Mouse (Mus musculus): Measurements from ENCODE around the gene Brd3os.

The Brd3os gene

DNA sequence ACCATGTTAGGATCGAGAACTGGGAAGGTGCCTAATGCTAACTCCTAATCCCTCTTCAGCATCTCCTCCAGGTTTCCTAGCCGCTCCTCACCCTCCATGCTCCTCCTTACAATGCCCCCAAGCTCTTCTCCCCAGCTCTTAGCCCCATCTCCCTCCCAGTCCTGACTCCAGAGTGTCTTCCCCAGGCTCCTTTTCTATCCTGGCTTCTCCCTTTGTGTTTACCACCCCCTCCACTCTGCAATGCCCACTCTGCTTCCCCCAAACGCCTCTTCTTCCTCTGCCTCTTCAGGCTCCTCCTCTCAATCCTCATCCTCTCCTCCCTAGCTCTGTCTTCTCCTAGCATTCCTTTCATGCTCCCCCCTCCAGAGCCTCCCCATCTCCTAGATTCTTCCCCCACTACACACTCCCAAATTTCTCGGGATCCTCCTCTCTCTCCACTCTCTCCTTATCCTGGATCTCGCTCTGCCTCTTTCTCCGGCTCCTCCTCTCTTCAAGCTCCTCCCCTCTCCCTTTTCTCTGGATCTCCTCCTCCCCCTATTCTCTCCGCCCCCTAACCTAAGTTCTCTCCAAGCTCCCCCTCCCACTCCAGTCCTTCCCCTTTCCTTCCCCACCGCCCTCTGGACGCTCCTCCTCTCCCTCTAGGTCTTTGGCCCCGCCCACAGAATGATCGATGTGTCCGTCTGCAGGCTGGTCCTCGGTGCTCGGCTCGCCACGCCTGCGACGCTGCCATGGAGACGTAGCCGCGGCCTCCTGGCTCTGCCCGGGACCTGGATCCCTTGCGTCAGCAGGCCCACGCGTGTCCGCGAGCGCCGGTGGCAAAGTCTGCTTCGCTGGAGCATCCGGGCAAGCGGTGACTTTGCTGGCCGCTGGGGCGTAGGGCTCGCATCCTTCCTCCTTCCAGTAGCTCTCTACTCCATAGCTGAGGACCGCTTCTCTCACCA is at the start of gene Brd3os:
Brd3os (plus strand) TSS at position 558 of the 941 bp plus-strand sequence.
- DNase-seq (ENCODE audit: low read depth, low spot score), result peak; percentile 100

DNA sequence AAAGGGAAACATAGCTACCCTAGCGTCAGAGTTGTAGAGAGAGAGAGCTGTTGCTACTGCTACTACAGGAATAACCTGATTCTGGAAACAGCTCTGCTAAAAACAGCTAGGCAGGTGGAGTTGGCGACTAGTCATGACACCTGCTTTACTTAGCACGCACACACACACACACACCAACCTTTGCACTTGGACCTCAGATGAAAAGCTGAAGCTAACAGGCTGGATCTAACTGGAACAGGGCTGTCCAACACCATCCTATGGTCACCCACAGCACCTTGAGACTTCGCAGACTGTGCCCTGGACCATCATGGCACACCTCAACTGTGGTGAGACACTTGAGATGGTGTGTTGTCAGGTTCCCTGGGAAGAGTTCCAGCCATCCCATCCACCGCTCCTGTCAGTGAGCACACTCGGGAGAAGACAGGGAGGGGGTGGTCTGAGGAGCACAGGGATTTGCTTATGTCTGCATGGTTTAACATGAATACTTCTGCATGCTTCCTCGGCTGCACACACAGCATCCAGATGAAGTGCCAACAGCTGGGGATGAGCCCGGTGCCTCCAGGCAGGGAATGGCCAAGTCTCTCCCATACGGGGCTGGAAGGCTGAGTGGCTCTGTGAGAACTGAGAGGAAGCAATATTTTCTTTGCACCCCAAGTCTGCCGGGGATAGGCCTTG is 47.8 kb upstream of the Brd3os start:
- DNase-seq (ENCODE audit: low read depth, low spot score), result no peak

DNA sequence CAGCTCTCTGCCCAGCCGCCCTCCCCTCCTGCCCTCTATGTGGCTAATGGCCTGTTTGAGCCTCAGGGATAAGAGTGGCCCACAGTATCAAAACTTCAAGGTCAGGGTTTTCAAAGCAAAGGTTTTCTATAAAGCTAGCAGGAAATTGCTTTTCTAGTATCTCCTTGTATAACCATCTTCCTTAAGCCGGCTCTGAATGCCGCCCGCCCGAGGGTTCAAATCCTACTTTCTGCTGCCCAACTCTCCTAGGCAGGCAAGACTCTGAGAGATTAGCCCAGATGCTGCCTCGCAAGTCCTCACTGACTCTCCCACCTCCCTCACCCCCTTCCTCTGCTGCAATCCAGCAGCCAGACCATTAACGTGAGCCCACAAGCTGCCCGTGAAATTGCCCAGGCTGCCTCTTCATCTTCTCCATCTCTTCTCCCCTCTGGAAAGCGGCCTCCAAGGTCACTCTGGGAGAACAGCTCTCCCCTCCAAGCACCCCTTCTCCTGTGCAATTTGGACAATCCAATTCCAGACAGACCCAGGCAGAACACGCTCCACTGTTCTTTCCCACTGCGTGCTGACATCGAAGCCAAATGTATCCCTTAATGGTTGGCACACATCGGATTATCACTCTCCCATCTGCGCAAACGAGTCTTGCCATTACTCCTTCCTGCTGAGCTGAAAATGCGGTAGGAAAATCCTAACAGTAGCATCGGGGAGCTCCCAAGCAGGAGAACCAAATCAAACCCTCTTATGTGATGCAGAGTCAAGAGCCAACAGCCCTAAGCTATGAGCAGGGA is 45.3 kb upstream of the Brd3os start:
- DNase-seq (ENCODE audit: low read depth, low spot score), result no peak

DNA sequence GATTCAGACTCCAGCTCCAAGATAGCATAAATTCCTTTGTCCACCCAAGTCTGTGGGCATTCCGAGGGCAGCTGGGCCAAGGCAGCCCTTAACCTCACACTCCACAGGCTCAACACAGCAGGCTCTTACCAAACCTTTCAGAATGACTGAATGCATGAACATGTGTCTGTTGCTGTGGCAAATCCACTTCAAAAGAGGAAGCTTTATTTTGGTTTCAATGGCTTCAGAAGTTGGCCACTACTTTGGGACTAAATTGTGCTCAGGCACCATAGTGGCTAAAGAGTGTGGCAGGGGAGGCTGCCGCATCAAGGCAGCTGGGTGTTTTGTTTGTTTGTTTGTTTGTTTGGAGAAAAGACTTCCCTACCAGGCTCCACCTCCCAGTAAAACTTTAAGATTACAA is 42.0 kb upstream of the Brd3os start:
- DNase-seq (ENCODE audit: low read depth, low spot score), result no peak

DNA sequence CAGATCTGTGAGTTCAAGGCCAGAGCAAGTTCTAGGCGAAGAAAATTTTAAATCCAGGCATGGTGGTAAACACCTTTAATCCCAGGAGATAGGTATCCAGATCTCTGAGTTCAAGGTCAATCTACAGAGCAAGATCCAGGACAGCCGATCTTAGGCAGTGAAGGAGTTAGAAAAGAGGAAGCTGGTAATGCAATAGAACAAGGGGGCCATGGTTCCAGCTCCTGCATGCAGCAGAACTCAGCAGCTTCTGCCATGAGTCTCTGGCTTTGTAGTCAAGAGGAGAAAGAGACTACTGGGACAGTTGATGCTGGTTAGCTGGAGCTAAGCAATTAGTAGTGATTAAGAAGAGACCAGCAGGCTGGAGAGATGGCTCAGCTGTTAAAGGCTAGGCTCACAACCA is 40.6 kb upstream of the Brd3os start:
- DNase-seq (ENCODE audit: low read depth, low spot score), result no peak

DNA sequence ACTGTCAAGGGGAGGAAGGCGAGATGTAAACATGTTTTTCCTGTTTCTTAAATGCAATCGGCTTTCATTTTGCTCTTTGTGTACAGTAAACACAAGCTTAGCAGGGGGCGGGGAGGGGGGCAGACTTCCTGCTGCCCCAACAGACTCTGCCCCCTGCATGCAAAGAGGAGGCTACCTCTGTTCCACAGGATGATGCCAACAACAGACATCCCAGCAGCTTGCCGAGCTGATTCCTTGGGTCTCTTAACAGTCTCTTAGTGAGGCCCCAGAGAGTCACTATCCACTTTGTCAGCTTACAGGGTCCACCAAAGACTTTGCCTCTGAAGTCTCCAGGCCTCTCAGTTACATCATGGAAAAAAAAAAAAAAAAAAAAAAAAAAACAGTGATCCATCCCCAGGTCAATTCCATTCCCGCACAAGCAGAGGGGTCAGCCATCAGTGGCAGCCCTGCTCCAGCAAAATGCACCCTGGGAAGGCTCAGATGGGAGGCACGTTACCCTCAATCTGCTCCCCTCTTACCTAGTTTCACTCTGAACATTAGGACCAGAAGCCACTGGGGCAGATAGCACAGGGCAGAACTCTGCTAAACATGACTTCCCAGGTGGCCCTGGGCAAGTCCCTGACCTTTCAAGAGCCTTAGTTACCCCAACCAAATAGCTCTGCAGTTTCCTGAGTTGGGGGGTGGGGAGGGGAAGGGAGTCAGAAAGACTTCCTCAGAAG is 37.6 kb upstream of the Brd3os start:
- no peak for DNase-seq (ENCODE audit: low read depth, low spot score)

DNA sequence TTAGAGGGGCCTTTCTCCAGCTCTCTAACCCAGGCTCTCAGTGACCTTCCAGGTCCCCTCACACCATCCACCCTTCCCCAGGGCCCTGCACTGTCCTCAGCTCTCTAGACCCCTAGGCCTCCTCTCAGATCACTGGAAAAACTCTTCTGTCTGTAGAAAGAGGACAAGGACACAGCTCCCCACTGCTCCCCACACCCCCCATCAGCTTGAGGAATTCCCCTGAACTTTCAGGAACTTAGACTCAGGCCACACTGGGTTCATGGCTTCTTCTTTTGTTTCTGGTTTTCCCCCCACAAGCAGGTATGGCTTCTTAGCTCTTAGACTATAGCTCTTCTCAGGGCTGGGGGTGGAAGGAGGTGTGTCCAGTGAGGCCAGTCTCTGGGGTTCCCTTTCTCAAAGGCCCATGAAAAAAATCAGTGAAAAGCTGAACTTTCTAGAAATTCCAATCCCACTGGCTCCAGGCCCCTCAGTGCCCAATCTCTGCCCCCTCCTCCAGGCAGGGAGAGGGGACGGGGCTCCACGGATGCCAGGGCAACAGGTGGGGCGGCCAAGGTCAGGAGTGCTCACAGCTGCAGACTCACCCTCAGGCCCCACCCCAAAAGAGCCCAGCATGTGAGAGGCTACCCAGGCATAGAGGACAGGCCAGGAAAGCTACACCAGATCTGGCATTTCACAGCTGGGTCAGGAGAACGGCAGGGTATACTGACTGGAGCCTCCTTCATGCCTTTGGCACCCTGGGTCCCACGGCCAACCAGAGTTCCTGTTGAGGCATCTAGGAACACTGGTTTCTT is 36.8 kb upstream of the Brd3os start:
- no peak for DNase-seq (ENCODE audit: low read depth, low spot score)

DNA sequence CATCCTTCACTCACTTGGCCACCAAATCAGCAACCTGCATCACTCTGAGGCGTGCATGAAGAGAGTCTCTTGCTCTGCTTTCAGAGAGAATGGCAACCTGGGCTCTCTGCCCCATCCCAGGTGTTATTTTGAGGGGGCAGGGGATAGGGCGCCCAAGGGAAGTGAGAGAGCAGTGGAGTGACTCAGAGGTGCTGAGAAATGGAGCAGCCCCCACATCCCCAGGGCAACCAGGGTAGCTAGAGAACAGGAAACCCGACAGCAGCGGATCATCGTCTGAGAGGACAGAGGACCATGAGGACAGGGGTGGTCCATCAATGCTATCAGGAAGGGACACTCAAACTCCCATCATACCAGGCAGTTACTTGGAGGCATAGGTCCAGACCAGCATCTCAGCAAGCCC is 35.2 kb upstream of the Brd3os start:
- no peak for DNase-seq (ENCODE audit: low read depth, low spot score)

DNA sequence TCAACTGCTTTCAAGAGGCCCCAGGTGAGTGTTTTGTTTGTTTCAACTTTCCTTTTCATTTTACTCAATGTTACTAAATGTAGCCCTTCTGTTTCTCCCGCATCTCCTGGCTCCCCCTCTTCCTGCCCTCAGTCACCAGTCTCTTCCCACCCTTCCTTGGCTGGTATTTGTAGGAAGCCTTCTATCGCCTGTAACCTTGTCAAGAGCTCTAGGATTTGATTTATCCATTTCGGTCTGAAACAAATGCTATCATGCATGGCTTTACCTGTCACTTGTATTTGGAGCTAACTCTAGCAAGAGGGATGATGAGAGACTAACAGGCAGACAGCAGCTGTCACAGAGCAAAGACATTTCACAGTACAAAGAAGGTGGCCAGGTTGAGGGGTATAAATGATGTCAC is 33.9 kb upstream of the Brd3os start:
- no peak for DNase-seq (ENCODE audit: low read depth, low spot score)

DNA sequence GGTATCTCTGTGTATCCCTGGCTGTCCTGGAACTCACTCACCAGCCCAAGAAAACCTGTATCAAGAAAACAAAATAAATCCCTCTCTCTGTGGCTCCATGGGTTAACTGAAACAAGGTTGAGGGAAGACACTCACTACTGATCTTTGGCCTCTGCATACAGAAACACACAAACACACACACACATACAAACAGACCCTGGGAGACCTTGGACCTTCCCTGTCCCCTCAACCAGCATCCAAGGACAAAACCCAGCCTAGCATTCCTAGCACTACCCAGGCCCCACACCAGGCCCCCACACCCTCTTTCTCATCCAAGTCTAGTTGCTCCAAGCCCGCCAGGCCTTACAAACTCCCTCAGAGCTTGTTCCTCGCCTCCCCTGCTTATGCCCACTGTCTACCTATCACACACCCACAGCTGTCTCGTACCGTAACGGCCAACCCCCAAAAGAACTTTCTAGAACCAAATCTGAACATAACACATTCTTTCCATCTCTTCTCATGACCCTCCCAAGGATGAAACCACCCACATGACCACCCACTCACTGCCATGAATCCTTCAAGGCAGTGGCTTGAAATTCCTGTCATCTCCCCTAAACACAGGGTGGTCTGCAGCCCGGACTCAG is 31.5 kb upstream of the Brd3os start:
- DNase-seq (ENCODE audit: low read depth, low spot score), result no peak

DNA sequence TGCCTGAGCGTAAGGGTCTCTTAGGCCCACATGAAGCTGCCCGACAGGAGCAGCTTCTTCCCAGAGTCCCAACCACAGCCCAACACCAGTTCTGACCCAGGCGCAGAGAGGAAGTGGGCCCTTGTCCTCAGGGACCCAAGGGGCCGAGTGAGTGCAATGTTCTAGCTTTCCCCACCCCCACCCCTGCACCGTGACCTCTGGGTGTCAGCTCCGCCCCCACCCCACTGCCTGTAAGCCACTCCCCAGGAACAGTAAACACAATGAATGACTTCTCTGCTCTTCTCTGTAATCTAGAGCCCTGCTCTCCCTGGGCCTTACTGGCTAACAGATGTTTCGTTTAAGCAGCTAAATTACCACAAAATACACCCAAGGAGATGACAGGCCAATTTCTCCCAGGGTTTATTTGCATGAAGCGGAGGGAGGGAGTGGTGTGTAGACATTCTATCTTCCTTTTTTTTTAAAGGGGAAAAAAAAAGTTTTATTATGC is 30.4 kb upstream of the Brd3os start:
- no peak for DNase-seq (ENCODE audit: low read depth, low spot score)

DNA sequence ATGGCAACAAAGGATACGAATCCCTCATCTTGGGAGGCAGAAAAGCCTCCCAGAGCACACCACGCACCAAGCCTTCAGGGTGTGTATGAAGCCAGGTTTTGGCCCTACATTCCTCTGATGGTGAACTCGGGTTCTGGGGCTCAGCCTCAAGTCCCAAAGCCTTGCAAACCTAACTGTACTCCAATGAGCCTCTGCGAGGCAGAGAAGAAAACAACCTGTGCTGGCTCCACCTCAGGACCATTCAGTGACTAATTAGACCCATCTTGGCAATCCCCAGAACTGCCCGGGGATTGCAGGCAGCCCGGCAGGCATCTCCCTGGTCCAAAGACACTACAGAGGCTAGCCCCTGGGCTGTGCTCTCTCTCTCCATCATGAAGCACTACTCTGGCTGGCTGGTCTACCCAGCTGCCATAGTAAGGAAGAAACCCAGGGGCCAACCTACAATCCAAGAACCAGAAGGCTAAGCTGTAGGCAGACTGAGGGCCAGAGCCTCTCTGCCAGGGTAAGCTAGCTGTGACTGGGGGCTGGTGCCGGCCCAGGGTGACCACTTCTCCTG is 29.8 kb upstream of the Brd3os start:
- no peak for DNase-seq (ENCODE audit: low read depth, low spot score)

DNA sequence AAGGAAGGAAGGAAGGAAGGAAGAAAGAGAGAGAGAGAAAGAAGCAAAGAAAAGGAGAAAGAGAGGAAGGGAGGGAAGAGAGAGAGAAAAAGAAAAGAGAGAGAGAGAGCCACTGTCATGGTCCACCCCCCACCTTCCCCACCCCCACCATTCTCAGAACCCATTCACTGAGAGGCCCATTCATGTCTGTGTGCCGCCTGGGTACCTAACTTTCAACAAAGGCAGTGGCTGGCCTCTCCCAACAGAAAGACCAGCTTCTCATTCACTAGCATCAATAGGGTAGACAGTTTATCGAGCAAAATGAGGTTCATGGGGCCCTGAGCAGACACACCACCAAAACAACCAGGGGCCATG is 28.6 kb upstream of the Brd3os start:
- no peak for DNase-seq (ENCODE audit: low read depth, low spot score)

DNA sequence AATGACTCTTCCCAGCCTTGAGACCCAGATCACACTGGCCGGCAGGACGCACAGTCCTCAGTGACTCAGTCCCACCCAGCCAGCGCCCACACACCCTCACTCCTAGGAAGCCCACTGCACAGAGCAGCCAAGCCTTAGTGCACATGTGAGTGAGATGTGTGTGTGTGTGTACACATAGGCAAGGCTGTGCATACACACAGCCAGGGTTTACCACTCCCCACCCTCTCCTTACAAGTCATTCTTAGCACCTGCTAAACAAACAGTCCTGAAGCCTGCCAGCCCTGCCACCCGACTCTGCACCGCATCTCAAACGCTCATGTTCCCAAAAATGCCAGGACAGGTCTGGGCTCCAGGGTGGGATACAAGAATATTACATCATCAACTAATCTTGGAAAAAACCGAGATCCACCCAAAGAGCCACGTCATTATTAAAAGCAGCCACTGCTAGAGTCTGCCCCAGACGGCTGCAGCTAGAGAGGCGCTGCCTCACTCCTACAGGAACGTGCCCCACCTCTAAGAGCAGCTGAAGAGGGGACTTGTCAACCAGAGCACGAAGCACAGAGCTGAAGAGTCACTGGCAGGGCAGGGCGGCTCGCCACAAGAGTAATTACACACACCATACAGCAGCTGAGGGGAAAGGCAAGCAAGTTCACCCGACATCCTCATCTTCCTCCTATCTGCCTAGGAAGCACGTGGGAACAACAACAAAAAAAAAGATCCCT is 28.0 kb upstream of the Brd3os start:
- DNase-seq (ENCODE audit: low read depth, low spot score), result no peak

DNA sequence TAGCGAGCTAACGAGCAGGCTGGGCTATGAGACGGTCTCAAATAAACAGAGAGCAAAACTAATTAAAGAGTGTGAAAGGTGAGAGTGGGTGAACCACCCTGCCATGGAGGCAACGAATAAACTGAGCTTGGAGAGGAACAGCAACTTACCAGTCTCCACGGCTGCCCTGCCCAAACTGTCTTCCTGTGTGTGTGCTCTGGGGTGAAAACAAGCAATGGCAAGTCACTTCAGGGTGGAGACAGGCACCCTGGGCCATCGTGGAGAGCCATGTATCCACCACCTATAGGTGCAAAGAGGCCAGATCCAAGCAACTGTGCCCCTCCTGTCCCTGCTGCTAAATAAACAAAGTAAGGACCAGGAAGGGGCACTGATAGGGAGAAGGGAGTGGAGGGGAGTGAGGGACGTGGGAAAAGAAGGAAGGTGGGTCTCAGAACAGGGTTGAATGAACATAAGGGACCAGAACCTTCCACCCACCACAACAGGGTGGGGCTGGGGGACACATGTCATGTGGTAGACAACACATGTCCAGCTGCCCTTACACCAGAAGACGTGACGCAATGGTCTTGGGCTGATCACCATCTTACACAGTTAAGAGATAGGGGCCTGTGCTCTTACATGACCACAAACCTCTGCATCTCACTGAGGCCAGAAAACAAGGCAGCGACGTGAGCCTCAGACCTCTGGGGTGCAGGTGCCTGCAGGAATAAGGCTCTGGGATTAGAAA is 26.9 kb upstream of the Brd3os start:
- DNase-seq (ENCODE audit: low read depth, low spot score), result no peak

DNA sequence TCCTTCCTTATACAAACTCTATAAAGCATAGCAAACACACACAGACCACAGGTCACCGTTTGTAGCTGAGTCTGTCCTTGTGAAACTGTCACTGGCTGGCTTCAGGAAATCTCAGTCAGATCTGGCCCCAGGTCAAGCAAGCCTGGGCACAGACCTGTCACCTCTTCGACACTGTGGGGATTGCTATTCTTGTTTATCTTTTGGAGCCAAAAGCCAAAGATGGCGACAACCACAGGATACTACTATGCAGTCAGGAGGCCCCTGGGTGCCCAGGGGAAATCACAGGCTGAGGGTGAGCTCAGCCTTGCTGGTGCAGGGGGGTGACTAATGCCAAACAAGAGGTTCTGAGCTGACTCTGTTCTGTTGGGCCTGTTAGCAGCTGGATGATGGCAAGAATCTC is 25.7 kb upstream of the Brd3os start:
- peak; percentile 66 for DNase-seq (ENCODE audit: low read depth, low spot score)

DNA sequence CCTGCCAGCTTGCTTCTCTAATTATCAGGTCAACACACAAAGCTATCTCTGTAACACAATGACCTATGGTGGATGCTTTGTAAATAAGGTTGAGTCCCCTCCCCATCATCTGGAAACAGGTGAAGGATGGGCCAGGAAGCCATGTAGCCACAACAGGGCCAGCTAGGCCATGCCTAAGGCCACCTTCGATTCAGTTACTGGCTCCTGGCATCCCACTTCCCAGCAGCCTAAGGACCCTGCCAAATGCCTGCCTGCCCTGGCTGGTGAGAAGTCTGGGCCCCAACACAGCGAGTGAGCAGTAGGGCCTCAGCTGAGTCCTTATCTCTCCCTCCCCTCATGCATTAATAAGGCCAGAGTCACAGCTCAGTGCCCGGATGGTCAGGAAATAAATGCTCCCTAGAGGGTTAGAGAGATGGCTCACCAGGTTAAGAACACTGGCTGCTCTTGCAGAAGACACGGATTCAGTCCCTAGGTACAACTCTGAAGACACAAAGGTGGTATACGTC is 24.4 kb upstream of the Brd3os start:
- no peak for DNase-seq (ENCODE audit: low read depth, low spot score)

DNA sequence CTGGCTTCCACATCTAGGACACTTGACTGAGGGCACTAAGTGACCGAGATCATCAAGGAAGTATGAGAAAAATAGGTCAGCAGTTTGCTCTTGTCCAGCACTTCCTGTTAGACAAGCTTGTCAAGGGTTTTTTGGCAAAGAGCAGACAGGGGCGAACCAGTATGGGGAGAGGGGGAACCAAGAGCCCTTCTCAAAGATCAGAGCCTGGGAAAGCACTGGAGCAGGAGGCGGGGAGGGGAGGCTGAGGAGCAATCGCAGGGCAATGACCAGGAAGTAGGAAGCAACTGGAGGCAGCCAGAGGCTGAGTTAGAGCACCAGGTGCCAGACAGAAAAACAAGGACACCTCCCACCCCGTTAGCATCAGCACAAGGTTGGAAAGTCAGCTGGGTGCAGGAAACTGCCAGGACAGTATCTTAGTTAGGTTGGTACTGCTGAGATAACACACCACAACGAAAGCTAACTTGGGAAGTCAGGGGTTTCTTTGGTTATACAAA is 23.5 kb upstream of the Brd3os start:
- no peak for DNase-seq (ENCODE audit: low read depth, low spot score)
